20 mouse cellular contexts compared by ENCODE assay signal in genomic region chr12:69877842-69878363, GRCm38 (mm10). TPM values are rescaled to one million over a fixed set of nuclear protein-coding genes. Genes with fewer than 3 reads are reported as not detected.
A peak's percentile ranks its signal among the peaks of the same experiment; 100 is the strongest.
DNase-seq lines count a peak whose midpoint lies in the region; ATAC-seq and TF ChIP-seq lines count a peak whose summit lies in the region.
"Had no signal": no experiment of that assay in that cellular context is flagged by ENCODE, and none has a peak within 500 bp of the region (broad histone marks: within the 10 kb centered on the region; RNA-seq: fewer than 3 reads in every experiment).

No protein-coding gene starts in this region.

- ATAC-seq in heart, embryonic 15.5 days (replicated peaks; ENCODE audit: insufficient number of reproducible peaks, insufficient read depth, low FRiP score, low read depth): no peak
- no peak for ATAC-seq in lung, postnatal 0 days
- no peak for ATAC-seq in midbrain, embryonic 16.5 days
- ATAC-seq: forebrain, embryonic 14.5 days; hindbrain, postnatal 0 days; intestine, postnatal 0 days had no signal

- no peak overlapping the region for H3K4me2 ChIP-seq in heart, embryonic 15.5 days
- no peak overlapping the region for H3K4me2 ChIP-seq in lung, postnatal 0 days (replicated peaks; ENCODE audit: low read depth, low read length)
- no peak overlapping the region for H3K4me2 ChIP-seq in midbrain, embryonic 16.5 days (ENCODE audit: low read length)
- H3K4me2 ChIP-seq: heart, embryonic 13.5 days had no signal

- no peaks in the 10 kb centered on the region for H3K9me3 ChIP-seq in heart, embryonic 15.5 days (replicated peaks)
- H3K9me3 ChIP-seq in lung, postnatal 0 days (ENCODE audit: low read length): no peaks in the 10 kb centered on the region
- H3K9me3 ChIP-seq in midbrain, embryonic 16.5 days (replicated peaks; ENCODE audit: control insufficient read depth, low read length, poor library complexity, severe bottlenecking): no peaks in the 10 kb centered on the region
- H3K9me3 ChIP-seq: embryonic facial prominence, embryonic 10.5 days; heart, embryonic 13.5 days; midbrain, embryonic 10.5 days had no signal

- H3K4me3 ChIP-seq in heart, embryonic 15.5 days: no peak overlapping the region
- no peak overlapping the region for H3K4me3 ChIP-seq in lung, postnatal 0 days (ENCODE audit: low read depth, low read length)
- H3K4me3 ChIP-seq in lung, adult 2 months (replicated peaks; ENCODE audit: extremely low read depth, low read depth, low read length): no peak overlapping the region
- no peak overlapping the region for H3K4me3 ChIP-seq in midbrain, embryonic 16.5 days (ENCODE audit: low read depth, low read length)
- H3K4me3 ChIP-seq: embryonic facial prominence, embryonic 10.5 days; heart, embryonic 13.5 days; midbrain, embryonic 10.5 days had no signal

- DNase-seq in heart, postnatal 4 days: no peak
- DNase-seq in lung, postnatal 0 days (ENCODE audit: low spot score): no peak
- DNase-seq in lung, adult 2 months: no peak
- peak; percentile 93 for DNase-seq in fat pad, adult 2 months (ENCODE audit: extremely low read depth, low read depth, low spot score)
- DNase-seq in cerebellum, postnatal 36 days: no peak
- DNase-seq: cerebellum, adult 2 months; heart, postnatal 36 days; lung, adult 18-20 months; lung, postnatal 36 days; thymus, postnatal 25 days had no signal

- 85% methylated on average over 9 of the region's 9 CpGs for WGBS in heart, embryonic 15.5 days
- WGBS in lung, postnatal 0 days: 81% methylated on average over 9 of the region's 9 CpGs
- WGBS in lung, adult 2 months: 75% methylated on average over 9 of the region's 9 CpGs
- 91% methylated on average over 9 of the region's 9 CpGs for WGBS in midbrain, embryonic 16.5 days

- H3K27me3 ChIP-seq in heart, embryonic 15.5 days: no peaks in the 10 kb centered on the region
- H3K27me3 ChIP-seq in lung, postnatal 0 days (replicated peaks; ENCODE audit: insufficient read depth, low read length): no peaks in the 10 kb centered on the region
- no peaks in the 10 kb centered on the region for H3K27me3 ChIP-seq in midbrain, embryonic 16.5 days (ENCODE audit: control insufficient read depth, insufficient read depth, low read depth, low read length)
- H3K27me3 ChIP-seq: CH12.LX; heart, embryonic 13.5 days had no signal

- H3K36me3 ChIP-seq in heart, embryonic 15.5 days: no peaks in the 10 kb centered on the region
- no peaks in the 10 kb centered on the region for H3K36me3 ChIP-seq in lung, postnatal 0 days (ENCODE audit: insufficient read depth, low read length)
- H3K36me3 ChIP-seq in midbrain, embryonic 16.5 days (ENCODE audit: control insufficient read depth, insufficient read depth, low read length): no peaks in the 10 kb centered on the region
- H3K36me3 ChIP-seq: midbrain, embryonic 10.5 days had no signal

- no peak for TF ChIP-seq CTCF in lung, postnatal 0 days (IDR thresholded peaks at IDR 0.05)
- no peak for TF ChIP-seq CTCF in lung, adult 2 months (IDR thresholded peaks at IDR 0.05; ENCODE audit: insufficient read depth, low read length)

- TF ChIP-seq EP300 in lung, postnatal 0 days (IDR thresholded peaks at IDR 0.05): no peak

- TF ChIP-seq POLR2A in lung, adult 2 months (IDR thresholded peaks at IDR 0.05; ENCODE audit: borderline replicate concordance, extremely low read depth, low read depth, low read length): no peak

- no peak overlapping the region for H3K9ac ChIP-seq in heart, embryonic 15.5 days
- H3K9ac ChIP-seq in lung, postnatal 0 days (replicated peaks; ENCODE audit: low read depth): no peak overlapping the region
- H3K9ac ChIP-seq in midbrain, embryonic 16.5 days (ENCODE audit: low read depth, low read length): no peak overlapping the region
- H3K9ac ChIP-seq: heart, embryonic 13.5 days had no signal

- peaks cover 27% of the 10 kb centered on the region for H3K4me1 ChIP-seq in heart, embryonic 15.5 days (replicated peaks)
- H3K4me1 ChIP-seq in lung, postnatal 0 days (ENCODE audit: insufficient read depth, low read depth, low read length): peaks cover 15% of the 10 kb centered on the region; the same call in 1 of the 2 replicates
- peaks cover 16% of the 10 kb centered on the region for H3K4me1 ChIP-seq in lung, adult 2 months (ENCODE audit: control insufficient read depth, insufficient read depth, low read length)
- H3K4me1 ChIP-seq in midbrain, embryonic 16.5 days (ENCODE audit: control insufficient read depth, insufficient read depth, low read length): peaks cover 13% of the 10 kb centered on the region

- H3K27ac ChIP-seq in heart, embryonic 15.5 days: 0 out of 2 replicates have a peak overlapping the region, but pooled peaks have one; percentile 4
- peak overlapping the region; percentile 1; the same call in 1 of the 2 replicates for H3K27ac ChIP-seq in lung, postnatal 0 days (ENCODE audit: low read length)
- no peak overlapping the region for H3K27ac ChIP-seq in midbrain, embryonic 16.5 days (ENCODE audit: low read length)
- H3K27ac ChIP-seq: embryonic facial prominence, embryonic 10.5 days; heart, embryonic 13.5 days; hindbrain, postnatal 0 days; kidney, postnatal 0 days; midbrain, embryonic 10.5 days had no signal

RNA-seq across cellular contexts. Expression of gene Atl1, which starts 14.5 kb away (rescaled TPM):
- polyA plus RNA-seq in heart, embryonic 15.5 days (2015; fragmentation: Nextera tagmentation; extraction: Ambion mirVana): 6.6 and 7.1 TPM in 2 replicates
- 10 to 100 TPM; 10.1 to 11.0 TPM for total RNA-seq in heart, postnatal 4 days (2021)
- 2.9 and 4.8 TPM in 2 replicates for polyA plus RNA-seq in lung, postnatal 0 days (2015; fragmentation: Nextera tagmentation; extraction: Ambion mirVana)
- polyA plus RNA-seq in lung, adult 2 months (2012; rRNA removed): 1.3 and 2.0 TPM in 2 replicates
- polyA plus RNA-seq in midbrain, embryonic 16.5 days (2015; fragmentation: Nextera tagmentation; extraction: Ambion mirVana): 171 and 177 TPM in 2 replicates

RNA-seq across cellular contexts. Expression of gene Map4k5, which starts 15.1 kb away (rescaled TPM):
- 27.7 and 29.2 TPM in 2 replicates for polyA plus RNA-seq in heart, embryonic 15.5 days (2015; fragmentation: Nextera tagmentation; extraction: Ambion mirVana)
- total RNA-seq in heart, postnatal 4 days (2021): 10 to 100 TPM; 41.9 to 44.7 TPM
- 20.6 and 22.9 TPM in 2 replicates for polyA plus RNA-seq in lung, postnatal 0 days (2015; fragmentation: Nextera tagmentation; extraction: Ambion mirVana)
- 11.4 and 16.6 TPM in 2 replicates for polyA plus RNA-seq in lung, adult 2 months (2012; rRNA removed)
- 24.1 and 26.2 TPM in 2 replicates for polyA plus RNA-seq in midbrain, embryonic 16.5 days (2015; fragmentation: Nextera tagmentation; extraction: Ambion mirVana)

Comparison
In these comparisons a context has a peak if more than half of its experiments do, and no peak if none do; other contexts are left out.
1. RNA of gene Atl1, which starts 14.5 kb away (polyA plus RNA-seq): 171 to 177 TPM in midbrain, embryonic 16.5 days; 6.6 to 7.1 TPM in heart, embryonic 15.5 days, 2.9 to 4.8 TPM in lung, postnatal 0 days and 1.3 to 2.0 TPM in lung, adult 2 months; every median in the first group is over 10 times any median in the second.